ENCODE assay signal across 20 mouse cellular contexts in the genomic region with DNA sequence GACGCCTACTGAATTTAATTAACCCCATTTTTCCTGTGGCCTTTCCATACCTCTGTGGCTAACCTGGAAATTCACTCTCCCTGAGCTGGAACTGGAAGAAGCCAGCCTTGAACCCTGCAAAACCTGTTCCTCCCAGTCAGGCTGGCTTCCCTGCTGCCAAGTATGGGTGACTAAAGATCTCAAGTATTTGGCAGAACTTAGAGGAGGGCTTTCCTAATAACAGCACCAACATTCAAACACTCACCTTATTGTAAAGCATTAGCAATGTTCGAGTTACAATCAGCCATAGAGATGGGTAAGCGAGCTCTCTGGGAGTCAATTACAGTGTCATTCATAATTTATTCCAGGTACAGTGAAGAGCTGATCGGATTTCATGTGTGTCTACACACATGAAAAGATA.
DNase-seq lines count a peak whose midpoint lies in the region; ATAC-seq and TF ChIP-seq lines count a peak whose summit lies in the region.
"Had no signal": no experiment of that assay in that cellular context is flagged by ENCODE, and none has a peak within 500 bp of the region (broad histone marks: within the 10 kb centered on the region; RNA-seq: fewer than 3 reads in every experiment).

No protein-coding gene starts in this region.

- H3K27me3 ChIP-seq in lung, embryonic 14.5 days (ENCODE audit: insufficient read depth, low read length) = no peaks in the 10 kb centered on the region
- no peaks in the 10 kb centered on the region for H3K27me3 ChIP-seq in hindbrain, embryonic 12.5 days
- H3K27me3 ChIP-seq: embryonic facial prominence, embryonic 12.5 days; limb, embryonic 15.5 days; liver, embryonic 15.5 days; neural tube, embryonic 15.5 days had no signal

- 0 out of 2 replicates have a peak, but pooled peaks cover 5% of the 10 kb centered on the region for H3K4me1 ChIP-seq in lung, embryonic 14.5 days (ENCODE audit: insufficient read depth)
- 0 out of 2 replicates have a peak, but pooled peaks cover 3% of the 10 kb centered on the region for H3K4me1 ChIP-seq in hindbrain, embryonic 12.5 days
- H3K4me1 ChIP-seq: liver, embryonic 15.5 days had no signal

- ATAC-seq in lung, embryonic 14.5 days (ENCODE audit: insufficient read depth) = no peak
- ATAC-seq in hindbrain, embryonic 12.5 days (ENCODE audit: low FRiP score) = no peak
- ATAC-seq: forebrain, postnatal 0 days had no signal

- no peaks in the 10 kb centered on the region for H3K36me3 ChIP-seq in lung, embryonic 14.5 days (ENCODE audit: insufficient read depth)
- H3K36me3 ChIP-seq in hindbrain, embryonic 12.5 days = no peaks in the 10 kb centered on the region
- H3K36me3 ChIP-seq: embryonic facial prominence, embryonic 12.5 days; heart, embryonic 10.5 days; hindbrain, embryonic 10.5 days; limb, embryonic 15.5 days; liver, embryonic 15.5 days; neural tube, embryonic 15.5 days had no signal

- no peaks in the 10 kb centered on the region for H3K9me3 ChIP-seq in lung, embryonic 14.5 days (ENCODE audit: low read depth, low read length)
- H3K9me3 ChIP-seq in hindbrain, embryonic 12.5 days (replicated peaks) = no peaks in the 10 kb centered on the region
- H3K9me3 ChIP-seq: embryonic facial prominence, embryonic 12.5 days; heart, embryonic 10.5 days; hindbrain, embryonic 10.5 days; limb, embryonic 15.5 days; liver, embryonic 15.5 days; neural tube, embryonic 15.5 days had no signal

- 39% methylated on average over 4 of the region's 4 CpGs for WGBS in lung, embryonic 14.5 days
- 83% methylated on average over 4 of the region's 4 CpGs for WGBS in hindbrain, embryonic 12.5 days

- TF ChIP-seq CTCF in layer of hippocampus, adult 2 months (conservative IDR thresholded peaks at IDR 0.05) = no peak
- no peak for TF ChIP-seq CTCF in lung, embryonic 14.5 days (IDR thresholded peaks at IDR 0.05; ENCODE audit: low read depth)

- H3K4me3 ChIP-seq in layer of hippocampus, adult 2 months = peak overlapping the region; percentile 30; the same call in 1 of the 2 replicates
- no peak overlapping the region for H3K4me3 ChIP-seq in lung, embryonic 14.5 days (ENCODE audit: low read depth, low read length)
- H3K4me3 ChIP-seq in hindbrain, embryonic 12.5 days = no peak overlapping the region
- H3K4me3 ChIP-seq: embryonic facial prominence, embryonic 12.5 days; heart, embryonic 10.5 days; hindbrain, embryonic 10.5 days; limb, embryonic 15.5 days; liver, embryonic 15.5 days; myocyte; neural tube, embryonic 15.5 days had no signal

- peak overlapping the region; percentile 62 for H3K27ac ChIP-seq in layer of hippocampus, adult 2 months
- H3K27ac ChIP-seq in lung, embryonic 14.5 days (ENCODE audit: low read depth) = no peak overlapping the region
- H3K27ac ChIP-seq in hindbrain, embryonic 12.5 days = no peak overlapping the region
- H3K27ac ChIP-seq: embryonic facial prominence, embryonic 12.5 days; heart, embryonic 10.5 days; hindbrain, embryonic 10.5 days; limb, embryonic 15.5 days; liver, embryonic 15.5 days; neural tube, embryonic 15.5 days had no signal

- no peak for DNase-seq in layer of hippocampus, adult 2 months (ENCODE audit: low spot score in 2 of 2)
- no peak for DNase-seq in layer of hippocampus, adult 8-10 months (ENCODE audit: low spot score in 2 of 2)
- DNase-seq in kidney, adult 8-10 months = peak; percentile 28 to 44
- DNase-seq in lung, embryonic 14.5 days = peak; percentile 39
- no peak for DNase-seq in urinary bladder, postnatal 4 days (ENCODE audit: low spot score in 2 of 2)
- DNase-seq in layer of hippocampus, postnatal 25 days (ENCODE audit: extremely low spot score in 1 of 2, low spot score in 1 of 2) = no peak
- DNase-seq: cerebellum, adult 8-10 months; forebrain, postnatal 0 days; midbrain, embryonic 14.5 days; right cerebral cortex, postnatal 14 days; spleen, adult 18-20 months; thymus, postnatal 25 days had no signal

- no peak overlapping the region for H3K9ac ChIP-seq in lung, embryonic 14.5 days
- H3K9ac ChIP-seq in hindbrain, embryonic 12.5 days = no peak overlapping the region
- H3K9ac ChIP-seq: embryonic facial prominence, embryonic 12.5 days; forebrain, postnatal 0 days; limb, embryonic 15.5 days; liver, embryonic 15.5 days; neural tube, embryonic 15.5 days had no signal

- no peak overlapping the region for H3K4me2 ChIP-seq in lung, embryonic 14.5 days
- no peak overlapping the region for H3K4me2 ChIP-seq in hindbrain, embryonic 12.5 days (replicated peaks)
- H3K4me2 ChIP-seq: embryonic facial prominence, embryonic 12.5 days; limb, embryonic 15.5 days; liver, embryonic 15.5 days; neural tube, embryonic 15.5 days had no signal

Comparison
In these comparisons a context has a peak if more than half of its experiments do, and no peak if none do; other contexts are left out.
1. DNase-seq: peak in kidney, adult 8-10 months (2 of 2) and lung, embryonic 14.5 days (single experiment); none in layer of hippocampus, adult 2 months (0 of 2), layer of hippocampus, adult 8-10 months (0 of 2), urinary bladder, postnatal 4 days (0 of 2) and layer of hippocampus, postnatal 25 days (0 of 2).